Mouse (Mus musculus): Measurements from ENCODE around the gene Acbd3.
A peak's percentile ranks its signal among the peaks of the same experiment; 100 is the strongest.

Gene Acbd3

GRCm38 (mm10) chr1:180791821-180792480, 66.1 kb downstream of the Acbd3 start:
- no peak for DNase-seq

GRCm38 (mm10) chr1:180792814-180793213, 67.0 kb downstream of the Acbd3 start:
- no peak for DNase-seq

DNA sequence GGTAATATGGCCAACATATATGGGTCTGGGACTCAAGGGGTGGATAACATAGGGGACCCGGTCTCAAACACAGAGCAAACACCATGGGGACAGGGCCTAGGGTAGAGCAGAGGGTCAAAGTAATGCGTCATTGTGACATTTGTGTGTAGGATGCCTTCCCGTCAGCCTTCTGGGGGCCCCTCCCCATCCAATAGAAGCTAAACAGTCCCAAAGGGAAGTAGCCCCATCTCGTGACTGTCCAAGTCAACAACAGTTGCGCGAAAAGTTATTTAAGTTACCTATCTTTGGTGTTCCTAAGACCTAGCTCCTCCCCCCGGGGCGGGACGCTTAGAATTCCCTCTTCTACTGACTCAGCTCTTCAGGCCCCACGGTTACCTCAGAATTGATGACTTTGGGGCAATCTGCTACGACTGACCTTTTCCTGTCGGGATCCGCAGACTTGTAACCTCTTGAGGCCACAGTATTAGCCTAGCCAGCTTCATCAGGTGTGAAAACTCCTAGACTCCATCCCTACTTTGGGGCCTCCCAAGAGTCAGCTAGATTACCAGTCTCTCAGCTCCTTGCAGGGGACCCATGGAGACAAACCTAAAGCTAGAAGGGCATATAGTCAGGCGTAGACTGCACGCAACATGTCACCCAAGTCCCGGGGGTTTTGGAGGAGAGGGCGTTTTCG, 67.7 kb downstream of the Acbd3 start:
- peak; percentile 67 for DNase-seq

- DNase-seq: peak; percentile 63
Measured at GRCm38 (mm10) chr1:180794170-180794569, 68.3 kb downstream of the Acbd3 start.

GRCm38 (mm10) chr1:180798660-180799059, 72.8 kb downstream of the Acbd3 start:
- DNase-seq: no peak

- no peak for DNase-seq
Measured at GRCm38 (mm10) chr1:180799253-180799652, 73.4 kb downstream of the Acbd3 start.

GRCm38 (mm10) chr1:180800022-180800421, 74.2 kb downstream of the Acbd3 start:
- DNase-seq: no peak

DNA sequence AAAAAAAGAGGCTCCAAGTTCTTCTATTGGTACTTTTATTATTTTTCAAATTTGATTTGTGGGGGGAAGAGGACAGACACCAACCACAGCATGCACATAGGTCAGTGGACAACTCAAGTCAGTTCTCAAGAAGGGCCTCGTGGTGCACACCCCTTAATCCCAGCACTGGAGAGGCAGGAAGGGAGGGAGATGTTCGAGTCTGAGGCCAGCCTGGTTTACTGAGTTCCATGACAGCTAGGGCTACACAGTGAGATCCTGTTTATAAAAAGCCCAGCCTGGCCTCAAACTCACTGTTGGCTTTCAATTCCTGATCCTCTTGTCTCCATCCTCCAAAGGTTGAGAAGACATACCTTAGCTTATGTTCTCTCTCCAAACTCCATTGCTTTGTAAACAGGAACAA, 75.0 kb downstream of the Acbd3 start:
- DNase-seq: no peak

- DNase-seq: no peak
Measured at GRCm38 (mm10) chr1:180801466-180801994, 75.7 kb downstream of the Acbd3 start.

Data from kidney, postnatal 10 days (tissue).